Mouse (Mus musculus) lung, adult 2 months (tissue): ENCODE measurements around the gene Gm20388.

ENCODE experiments used
- CTCF ChIP-seq: fragments of 200-500 bp; IDR thresholded peaks from 2 replicates; pipeline ENCODE4 v1.5.1; 2011; ENCODE audit warnings: mild to moderate bottlenecking, low read length, control low read depth; ENCODE audit not compliant: insufficient read depth
- POLR2A ChIP-seq: fragments of 200-500 bp; IDR thresholded peaks from 2 replicates; pipeline ENCODE4 v1.6.1; 2011; ENCODE audit warnings: low read depth, mild to moderate bottlenecking, control low read depth, low read length, borderline replicate concordance; ENCODE audit errors: extremely low read depth

DNA sequence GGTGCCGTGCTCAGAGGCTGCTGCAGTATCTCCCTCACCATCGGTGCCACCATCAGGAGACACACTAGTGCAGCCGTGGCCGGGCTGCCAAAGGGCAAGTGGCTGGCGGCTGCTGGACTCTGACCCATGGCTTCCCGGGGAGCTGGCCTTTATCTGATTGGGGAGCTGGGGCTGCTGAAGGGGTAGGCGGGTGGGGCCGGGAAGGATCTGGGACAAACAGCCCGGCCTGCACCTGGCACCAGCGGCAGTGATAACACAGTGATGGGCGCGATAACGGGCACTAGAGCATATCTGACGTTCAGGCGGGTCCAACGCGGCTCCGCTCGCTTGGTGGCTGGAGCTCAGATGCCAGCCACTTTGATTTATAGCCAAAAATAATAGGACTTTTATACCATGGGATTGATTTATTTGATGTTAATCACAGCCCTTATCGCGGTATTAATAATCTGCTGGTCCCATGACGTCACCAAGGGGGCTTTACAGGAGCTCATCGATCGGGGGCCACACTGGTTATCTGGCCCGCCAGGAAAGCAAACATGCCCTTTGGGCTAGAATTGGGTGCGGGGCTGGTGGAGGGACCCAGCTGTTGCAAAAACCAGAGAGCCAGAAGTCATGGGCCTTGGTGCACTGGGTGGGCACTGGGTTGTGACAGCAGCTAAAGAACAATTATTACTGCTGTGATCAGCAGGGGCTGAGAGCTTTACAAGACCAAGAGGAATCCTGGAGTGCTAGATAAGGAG is 2396.2 kb downstream of the Gm20388 start:
- no peak for TF ChIP-seq CTCF
- TF ChIP-seq POLR2A = no peak
